Mouse (Mus musculus) MEL (cell line): ENCODE measurements around the gene Klf6. TPM values are rescaled to one million over a fixed set of nuclear protein-coding genes. Genes with fewer than 3 reads are reported as not detected.

Source experiments
- DNase-seq: peaks from one replicate; pipeline ENCODE4 v3.0.0; 2011; ENCODE audit warnings: low read depth, low spot score
- H3K27ac ChIP-seq: 2 replicates; pipeline ENCODE4 v1.5.1; 2012; ENCODE audit warnings: low read depth, mild to moderate bottlenecking, control low read depth, low read length, moderate library complexity; ENCODE audit not compliant: control insufficient read depth
- H3K27me3 ChIP-seq, 2 experiments: fragments of 150-350 bp in 1 of 2; sonication (generic) in 1 of 2; 2 replicates each; pipeline ENCODE4 v1.6.1; 2012; ENCODE audit warnings: low read length in 2 of 2, mild to moderate bottlenecking in 2 of 2, improper control_type of control experiment in 1 of 2, moderate library complexity in 1 of 2; ENCODE audit not compliant: insufficient read depth in 2 of 2, control insufficient read depth in 1 of 2
- H3K36me3 ChIP-seq, 2 experiments: 2 replicates each; pipeline ENCODE4 v1.6.1; 2012 to 2014; ENCODE audit warnings: low read length in 2 of 2, improper control_type of control experiment in 1 of 2, inconsistent platforms in 1 of 2, mild to moderate bottlenecking in 1 of 2; ENCODE audit not compliant: insufficient read depth in 2 of 2, control insufficient read depth in 1 of 2
- H3K4me1 ChIP-seq, 2 experiments: fragments of 150-350 bp in 1 of 2; sonication (generic) in 1 of 2; 2 replicates each; pipeline ENCODE4 v1.6.1; 2012; ENCODE audit warnings: low read length in 2 of 2, improper control_type of control experiment in 1 of 2, mild to moderate bottlenecking in 1 of 2; ENCODE audit not compliant: insufficient read depth in 2 of 2, control insufficient read depth in 1 of 2
- H3K4me3 ChIP-seq, 2 experiments: fragments of 150-350 bp in 1 of 2; sonication (generic) in 1 of 2; 2 replicates each; pipeline ENCODE4 v1.5.1; 2012; ENCODE audit warnings: low read depth in 2 of 2, low read length in 2 of 2, mild to moderate bottlenecking in 2 of 2, moderate library complexity in 2 of 2, control low read depth in 1 of 2, improper control_type of control experiment in 1 of 2; ENCODE audit not compliant: control insufficient read depth in 1 of 2, insufficient read depth in 1 of 2
- H3K79me2 ChIP-seq: 2 replicates; pipeline ENCODE4 v1.6.1; 2012; ENCODE audit warnings: mild to moderate bottlenecking, low read length, moderate library complexity; ENCODE audit not compliant: control insufficient read depth, poor library complexity, insufficient read depth
- H3K9ac ChIP-seq: 2 replicates; pipeline ENCODE4 v1.6.1; 2012; ENCODE audit warnings: low read depth, mild to moderate bottlenecking, control low read depth, low read length, moderate library complexity; ENCODE audit not compliant: control insufficient read depth, poor library complexity, severe bottlenecking
- H3K9me3 ChIP-seq: fragments of 150-350 bp; sonication (generic); replicated peaks from 2 replicates; pipeline ENCODE4 v1.6.1; 2012; ENCODE audit warnings: mild to moderate bottlenecking, low read length, improper control_type of control experiment, moderate library complexity; ENCODE audit not compliant: insufficient read depth
- CHD1 ChIP-seq: IDR thresholded peaks from 2 replicates; pipeline ENCODE4 v1.6.1; 2012; ENCODE audit warnings: low read depth, mild to moderate bottlenecking, inconsistent platforms, low read length, improper control_type of control experiment
- GABPA ChIP-seq: IDR thresholded peaks from 2 replicates; pipeline ENCODE4 v1.6.1; 2012; ENCODE audit warnings: low read depth, mild to moderate bottlenecking, inconsistent platforms, low read length, improper control_type of control experiment, moderate library complexity
- KAT2A ChIP-seq: conservative IDR thresholded peaks from 2 replicates; pipeline ENCODE4 v1.6.1; 2012; ENCODE audit warnings: low read depth, low read length, improper control_type of control experiment, inconsistent platforms
- MAFK ChIP-seq: IDR thresholded peaks from 2 replicates; pipeline ENCODE4 v1.6.1; 2011; ENCODE audit warnings: low read depth, mild to moderate bottlenecking, low read length, improper control_type of control experiment, borderline replicate concordance
- MEF2A ChIP-seq: IDR thresholded peaks from 2 replicates; pipeline ENCODE4 v1.6.1; 2014; ENCODE audit warnings: low read depth, mild to moderate bottlenecking, inconsistent platforms, low read length, improper control_type of control experiment; ENCODE audit not compliant: poor library complexity, insufficient replicate concordance, severe bottlenecking; ENCODE audit errors: extremely low read depth
- POLR2AphosphoS5 ChIP-seq: IDR thresholded peaks from 2 replicates; pipeline ENCODE4 v1.6.1; 2012; ENCODE audit warnings: low read depth, borderline replicate concordance, mild to moderate bottlenecking, inconsistent platforms, low read length, moderate library complexity, mixed read lengths
- RAD21 ChIP-seq: IDR thresholded peaks from 2 replicates; pipeline ENCODE4 v1.6.1; 2011; ENCODE audit warnings: mild to moderate bottlenecking, low read depth, low read length, improper control_type of control experiment
- SIN3A ChIP-seq: IDR thresholded peaks from 2 replicates; pipeline ENCODE4 v1.6.1; 2012; ENCODE audit warnings: low read length, improper control_type of control experiment, inconsistent platforms
- USF1 ChIP-seq: IDR thresholded peaks from 2 replicates; pipeline ENCODE4 v1.6.1; 2014; ENCODE audit warnings: low read depth, mild to moderate bottlenecking, inconsistent platforms, low read length, improper control_type of control experiment, moderate library complexity
- polyA plus RNA-seq, 2 experiments: library from polyadenylated mRNA; stranded (reverse) in 1 of 2; unstranded in 1 of 2; fragments of >175 nt in 1 of 2; fragments of >200 nt in 1 of 2; gene quantifications; 2 replicates each; pipeline versions ENCODE4 v1.2.1 to v1.2.4; 2012; ENCODE audit warnings: low replicate concordance in 2 of 2, low read depth in 1 of 2; ENCODE audit not compliant: insufficient read length in 2 of 2, insufficient read depth in 1 of 2, missing spikeins in 1 of 2
- total RNA-seq: library from RNA; depleted of rRNA; stranded (reverse); fragments of 300-350 nt; gene quantifications from 2 replicates; pipeline ENCODE4 v1.2.3, GENCODE M21; 2012

The Klf6 gene
- total and polyA plus RNA-seq, 3 experiments = 2.0 to 4.6 TPM; not detected in 1

- H3K27ac ChIP-seq = no peak overlapping the region
- no peak for DNase-seq
- TF ChIP-seq KAT2A (no peak), RAD21 (no peak), GABPA (no peak), MEF2A (no peak), POLR2AphosphoS5 (no peak), USF1 (no peak), MAFK (no peak), CHD1 (no peak), SIN3A (no peak)
- no peak overlapping the region for H3K4me3 ChIP-seq
- no peaks in the 10 kb centered on the region for H3K27me3 ChIP-seq
- H3K36me3 ChIP-seq = no peaks in the 10 kb centered on the region
- no peaks in the 10 kb centered on the region for H3K9me3 ChIP-seq
- no peaks in the 10 kb centered on the region for H3K4me1 ChIP-seq
- H3K79me2 ChIP-seq = no peaks in the 10 kb centered on the region
- no peak overlapping the region for H3K9ac ChIP-seq
Measured at GRCm38 (mm10) chr13:5919966-5920365, 58.7 kb downstream of the Klf6 start.
